ENCODE assay signal across 26 mouse cellular contexts in the genomic region with DNA sequence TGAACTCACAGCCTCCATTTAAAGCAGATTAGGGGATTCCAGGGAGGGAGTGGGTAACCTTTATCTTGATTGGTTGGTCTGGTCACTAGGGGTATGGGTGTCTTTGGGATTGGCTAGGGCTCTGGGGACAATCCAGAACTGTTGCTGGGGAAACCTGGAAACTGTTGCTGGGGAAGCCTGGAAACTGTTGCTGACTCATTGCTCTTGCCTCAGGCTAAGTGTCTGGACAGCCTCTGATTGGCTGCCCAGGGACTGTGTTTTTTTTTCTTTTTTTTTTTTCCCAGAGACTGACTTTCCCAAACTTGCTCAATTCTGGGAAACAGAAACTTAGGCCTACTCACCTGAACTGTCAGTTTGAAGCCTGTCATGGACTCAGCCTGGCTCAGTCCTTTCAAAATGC. TPM values are rescaled to one million over a fixed set of nuclear protein-coding genes. Genes with fewer than 3 reads are reported as not detected.
DNase-seq lines count a peak whose midpoint lies in the region; ATAC-seq and TF ChIP-seq lines count a peak whose summit lies in the region.
"Had no signal": no experiment of that assay in that cellular context is flagged by ENCODE, and none has a peak within 500 bp of the region (broad histone marks: within the 10 kb centered on the region; RNA-seq: fewer than 3 reads in every experiment).

No protein-coding gene starts in this region.

- no peak overlapping the region for H3K4me2 ChIP-seq in CH12.LX (ENCODE audit: insufficient read depth, low read depth, poor library complexity, severe bottlenecking)
- no peak overlapping the region for H3K4me2 ChIP-seq in forebrain, embryonic 11.5 days (ENCODE audit: low read depth, low read length, severe bottlenecking)
- H3K4me2 ChIP-seq: embryonic facial prominence, embryonic 13.5 days; heart, embryonic 11.5 days; hindbrain, embryonic 13.5 days; intestine, embryonic 15.5 days; kidney, embryonic 15.5 days; limb, embryonic 13.5 days had no signal

- no peak for TF ChIP-seq EP300 in CH12.LX (IDR thresholded peaks at IDR 0.05; ENCODE audit: low read length)

- H3K79me2 ChIP-seq in CH12.LX (replicated peaks; ENCODE audit: control insufficient read depth, extremely low read depth, insufficient read depth, poor library complexity, severe bottlenecking), result no peaks in the 10 kb centered on the region

- no peak for TF ChIP-seq POLR2A in CH12.LX (IDR thresholded peaks at IDR 0.05; ENCODE audit: low read depth, low read length)

- H3K4me1 ChIP-seq in CH12.LX (ENCODE audit: control insufficient read depth in 1 of 2, insufficient read depth in 2 of 2), result peaks cover 0 to 2% of the 10 kb centered on the region in 2 experiments; a peak in 1 of 4 replicates
- H3K4me1 ChIP-seq in forebrain, embryonic 11.5 days (replicated peaks; ENCODE audit: control insufficient read depth, insufficient read depth, low read length), result no peaks in the 10 kb centered on the region; the same call in 1 of the 2 replicates
- H3K4me1 ChIP-seq: limb, embryonic 13.5 days; megakaryocyte, embryonic 14.5 days had no signal

- no peaks in the 10 kb centered on the region for H3K36me3 ChIP-seq in CH12.LX (replicated peaks in 1 of 2; ENCODE audit: control insufficient read depth in 1 of 2, insufficient read depth in 1 of 2, low read length in 1 of 2)
- no peaks in the 10 kb centered on the region for H3K36me3 ChIP-seq in forebrain, embryonic 11.5 days (ENCODE audit: control insufficient read depth, insufficient read depth, low read length)
- H3K36me3 ChIP-seq: embryonic facial prominence, embryonic 13.5 days; forebrain, embryonic 10.5 days; hindbrain, embryonic 13.5 days; intestine, embryonic 15.5 days; kidney, embryonic 15.5 days; limb, embryonic 13.5 days had no signal

- TF ChIP-seq RAD21 in CH12.LX (IDR thresholded peaks at IDR 0.05; ENCODE audit: low read depth, low read length), result no peak

- H3K9ac ChIP-seq in CH12.LX (ENCODE audit: insufficient read depth, low read depth), result no peak overlapping the region
- H3K9ac ChIP-seq in forebrain, embryonic 11.5 days (ENCODE audit: low read length), result no peak overlapping the region
- H3K9ac ChIP-seq: embryonic facial prominence, embryonic 13.5 days; hindbrain, embryonic 13.5 days; intestine, embryonic 15.5 days; kidney, embryonic 15.5 days; limb, embryonic 13.5 days; liver, postnatal 0 days had no signal

- no peak for ATAC-seq in forebrain, embryonic 11.5 days (replicated peaks; ENCODE audit: low FRiP score)
- ATAC-seq: intestine, embryonic 15.5 days; liver, postnatal 0 days; midbrain, embryonic 16.5 days had no signal

- no peak overlapping the region for H3K27ac ChIP-seq in CH12.LX (ENCODE audit: insufficient read depth, low read depth)
- no peak overlapping the region for H3K27ac ChIP-seq in forebrain, embryonic 11.5 days (ENCODE audit: low read depth, low read length)
- H3K27ac ChIP-seq: embryonic facial prominence, embryonic 13.5 days; forebrain, embryonic 10.5 days; gastrocnemius, adult 2 months; hindbrain, embryonic 13.5 days; intestine, embryonic 15.5 days; kidney, embryonic 15.5 days; limb, embryonic 13.5 days had no signal

- peaks cover 79% of the 10 kb centered on the region for H3K27me3 ChIP-seq in CH12.LX (replicated peaks)
- H3K27me3 ChIP-seq in forebrain, embryonic 11.5 days (ENCODE audit: control insufficient read depth, insufficient read depth, low read length), result no peaks in the 10 kb centered on the region
- H3K27me3 ChIP-seq: embryonic facial prominence, embryonic 13.5 days; hindbrain, embryonic 13.5 days; intestine, embryonic 15.5 days; kidney, embryonic 15.5 days; limb, embryonic 13.5 days had no signal

- TF ChIP-seq CTCF in CH12.LX (conservative IDR thresholded peaks at IDR 0.05 in 1 of 2, IDR thresholded peaks at IDR 0.05 in 1 of 2; ENCODE audit: low read depth in 2 of 2, low read length in 2 of 2), result no peak

- no peak overlapping the region for H3K4me3 ChIP-seq in CH12.LX (replicated peaks in 1 of 3; ENCODE audit: low read depth in 2 of 3, low read length in 2 of 3, poor library complexity in 1 of 3)
- no peak overlapping the region for H3K4me3 ChIP-seq in forebrain, embryonic 11.5 days (ENCODE audit: low read depth, low read length)
- H3K4me3 ChIP-seq: embryonic facial prominence, embryonic 13.5 days; forebrain, embryonic 10.5 days; gastrocnemius, adult 2 months; hindbrain, embryonic 13.5 days; intestine, embryonic 15.5 days; kidney, embryonic 15.5 days; limb, embryonic 13.5 days; megakaryocyte, embryonic 14.5 days had no signal

- DNase-seq in 416B (ENCODE audit: low read depth) (peak; percentile 49), CH12.LX (ENCODE audit: extremely low read depth) (peak; percentile 7), NIH3T3 (ENCODE audit: low read depth) (peak; percentile 76)
- DNase-seq in c-Kit-negative CD71-positive TER-119-positive erythroid progenitor cells, embryonic 14.5 days (ENCODE audit: low read depth, low spot score), result peak; percentile 30
- DNase-seq in T-cell, adult 2 months (ENCODE audit: low spot score), result no peak
- no peak for DNase-seq in thymus, postnatal 25 days
- DNase-seq in forebrain, embryonic 11.5 days (ENCODE audit: low spot score), result no peak
- DNase-seq: adrenal gland, postnatal 10 days; cerebellum, adult 11 months; cerebellum, postnatal 14 days; gastrocnemius, adult 2 months; heart, postnatal 14 days; kidney, postnatal 4 days; liver, postnatal 0 days; lung, postnatal 14 days; thymus, postnatal 14 days had no signal

- H3K9me3 ChIP-seq in CH12.LX (replicated peaks; ENCODE audit: low read length), result no peaks in the 10 kb centered on the region
- no peaks in the 10 kb centered on the region; the same call in 1 of the 2 replicates for H3K9me3 ChIP-seq in forebrain, embryonic 11.5 days (ENCODE audit: control insufficient read depth, low read length)
- H3K9me3 ChIP-seq: hindbrain, embryonic 13.5 days; intestine, embryonic 15.5 days; kidney, embryonic 15.5 days had no signal

- in situ Hi-C loops in CH12.LX (cut with MboI; ENCODE audit: low pct_ligation_motif_present, low pct_unique_long_range_greater_than_20kb, low sequenced_read_pairs), result no loop called here

- dilution Hi-C loops in CH12.LX (cut with MboI; ENCODE audit: extremely low pct_ligation_motif_present, extremely low pct_unique_long_range_greater_than_20kb, low sequenced_read_pairs), result no loop called here

TF ChIP-seq in CH12.LX, 34 proteins besides CTCF, POLR2A, EP300 and RAD21:
- peak; percentile 55; the same call in 1 of the 2 replicates for TF ChIP-seq ZNF384 (IDR thresholded peaks at IDR 0.05; ENCODE audit: low read depth, low read length)
- no peak for TF ChIP-seq GABPA (IDR thresholded peaks at IDR 0.05; ENCODE audit: insufficient replicate concordance, low read depth, low read length)

RNA-seq across cellular contexts. Expression of a gene that starts 8.1 kb away (rescaled TPM):
- total RNA-seq in CH12.LX (2012; rRNA removed) (not detected in 2 replicates), CH12.LX (2014; rRNA removed) (not detected in 2 replicates)
- not detected in 2 replicates for polyA plus RNA-seq in CH12.LX (2012; ENCODE audit: insufficient read length, low read depth)
- polyA plus RNA-seq in forebrain, embryonic 11.5 days (2014; fragmentation: Nextera tagmentation; extraction: Ambion mirVana), result not detected in 2 replicates
- total RNA-seq: left cerebral cortex, postnatal 14 days had no signal

RNA-seq across cellular contexts. Expression of a gene that starts 14.0 kb away (rescaled TPM):
- total RNA-seq in CH12.LX (2012; rRNA removed), result not detected in 2 replicates
- not detected in 2 replicates for total RNA-seq in CH12.LX (2014; rRNA removed)
- not detected in 2 replicates for polyA plus RNA-seq in CH12.LX (2012; ENCODE audit: insufficient read length, low read depth)
- not detected in 2 replicates for polyA plus RNA-seq in forebrain, embryonic 11.5 days (2014; fragmentation: Nextera tagmentation; extraction: Ambion mirVana)
- polyA plus RNA-seq: hindbrain, embryonic 13.5 days; limb, embryonic 13.5 days; liver, postnatal 0 days; midbrain, embryonic 16.5 days had no signal

Comparison
In these comparisons a context has a peak if more than half of its experiments do, and no peak if none do; other contexts are left out.
1. DNase-seq: peak in 416B (single experiment), CH12.LX (single experiment), NIH3T3 (single experiment) and c-Kit-negative CD71-positive TER-119-positive erythroid progenitor cells, embryonic 14.5 days (single experiment); none in T-cell, adult 2 months (single experiment), thymus, postnatal 25 days (single experiment) and forebrain, embryonic 11.5 days (single experiment).